Mouse (Mus musculus) left cerebral cortex, adult 18-20 months (tissue): ENCODE results near the gene Nr1h2. TPM values are rescaled to one million over a fixed set of nuclear protein-coding genes. Genes with fewer than 3 reads are reported as not detected.

Experiments used
- DNase-seq, 2 experiments: peaks; one replicate each; pipeline ENCODE4 v3.0.0; 2021 to 2022; ENCODE audit warnings: low spot score in 2 of 2, mixed read lengths in 1 of 2
- long read RNA-seq, 2 experiments: library from polyadenylated mRNA; stranded (forward); transcript quantifications; one replicate each; pipeline ENCODE4 v2.0.0; 2021
- total RNA-seq, 2 experiments: library from RNA; stranded (reverse); gene quantifications; 2 replicates each; pipeline ENCODE4 v1.2.3; 2021

The Nr1h2 gene
- total RNA-seq = 10 to 100 TPM; 75.2 to 85.6 TPM
- long read RNA-seq, experiment 1, transcript Nr1h2-205 (9 exons, 1,853 nt) = minor isoform, 8 of 143 reads
- long read RNA-seq, experiment 1, transcript Nr1h2-203 (10 exons, 1,988 nt) = minor isoform, 19 of 143 reads
- long read RNA-seq, experiment 1, transcript Nr1h2-202 (10 exons, 1,948 nt) = minor isoform, 5 of 143 reads
- long read RNA-seq, experiment 1, transcript Nr1h2-201 (10 exons, 1,999 nt) = major isoform, 35 of 143 reads
- long read RNA-seq, experiment 1, partial matches to known transcripts = 23 of 143 reads
- long read RNA-seq, experiment 1, other reads (novel, unspliced or antisense) = 52 of 143 reads
- long read RNA-seq, experiment 2, transcript Nr1h2-201 (10 exons, 1,999 nt) = major isoform, 20 of 80 reads
- long read RNA-seq, experiment 2, transcript Nr1h2-203 (10 exons, 1,988 nt) = minor isoform, 16 of 80 reads
- long read RNA-seq, experiment 2, partial matches to known transcripts = 13 of 80 reads
- long read RNA-seq, experiment 2, other reads (novel, unspliced or antisense) = 24 of 80 reads

GRCm38 (mm10) chr7:44553826-44554225 lies at the start of gene Nr1h2:
TSS of gene Nr1h2 (minus strand) at chr7:44553951.
- DNase-seq = peak; percentile 98

DNA sequence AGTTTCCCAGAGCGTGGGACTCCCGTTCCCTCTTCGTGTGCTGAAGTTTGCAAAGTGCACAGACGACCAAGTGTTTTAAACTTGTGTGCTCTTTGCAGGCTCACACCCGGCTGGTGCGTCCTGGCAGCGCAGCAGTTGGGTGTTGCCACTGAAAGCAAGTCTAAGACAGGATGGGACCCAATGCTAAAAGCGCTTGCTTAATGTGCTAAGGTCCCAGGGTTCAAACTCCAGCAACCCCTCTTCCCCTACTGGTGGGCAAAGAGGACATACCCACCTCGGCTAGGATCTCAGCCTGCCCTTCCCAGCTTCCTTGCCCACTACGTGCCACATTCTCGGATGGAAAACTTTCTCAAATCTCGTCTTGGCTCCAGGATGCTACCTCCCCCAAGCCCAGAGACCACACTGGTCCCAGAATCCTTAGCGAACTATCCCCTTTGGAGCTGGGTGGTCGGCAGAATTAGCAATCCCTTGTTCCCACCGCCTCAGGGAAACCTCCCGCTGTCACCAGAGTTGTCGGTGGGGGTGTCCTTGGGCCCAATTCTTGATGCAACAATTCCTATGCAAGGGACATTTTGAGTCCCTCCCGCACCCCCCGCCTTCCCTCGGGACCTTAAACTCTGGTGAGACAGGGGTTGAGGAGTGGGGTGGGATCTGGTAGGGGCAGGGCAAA lies 49.6 kb upstream of the Nr1h2 start:
- DNase-seq = no peak

DNA sequence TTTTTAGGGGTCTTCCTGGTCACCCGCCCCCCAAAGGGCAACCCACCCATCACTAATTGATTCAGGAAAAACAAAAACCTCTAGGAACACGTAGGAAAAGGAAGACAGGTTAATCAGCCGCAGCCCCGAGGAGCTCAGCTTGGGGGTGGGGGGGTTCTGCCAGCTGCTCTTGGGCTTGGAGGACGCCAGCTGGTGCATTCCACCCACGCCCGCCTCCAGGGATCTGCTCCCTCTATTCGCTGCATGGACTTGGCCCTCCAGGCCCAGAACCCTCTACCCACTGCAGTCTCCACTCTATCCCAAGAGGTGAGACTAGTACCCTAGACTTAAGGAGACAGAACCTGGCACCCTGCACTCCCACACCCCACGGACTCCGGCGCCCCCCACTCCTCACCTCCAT lies 48.7 kb upstream of the Nr1h2 start:
- DNase-seq = peak; percentile 85 to 91

DNA sequence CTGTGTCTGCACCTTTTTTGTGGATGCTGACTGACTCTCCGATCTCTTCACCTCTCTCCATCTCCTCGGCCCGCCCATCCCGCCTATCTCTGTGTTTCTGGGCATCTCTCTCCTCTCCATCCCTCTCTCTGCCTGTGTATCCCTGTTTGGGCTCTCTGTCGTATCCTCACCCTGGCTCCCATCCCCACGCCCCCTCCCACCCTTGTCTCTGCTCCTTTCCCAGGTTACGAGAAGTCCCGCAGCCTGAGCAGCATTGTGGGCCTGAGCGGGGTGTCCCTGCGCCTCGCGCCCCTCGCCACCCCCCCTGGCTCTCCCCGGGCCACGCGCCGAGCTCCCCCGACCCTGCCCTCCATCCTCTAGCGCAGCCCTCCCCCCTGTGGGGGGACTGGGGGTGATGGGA lies 47.9 kb upstream of the Nr1h2 start:
- DNase-seq = no peak

DNA sequence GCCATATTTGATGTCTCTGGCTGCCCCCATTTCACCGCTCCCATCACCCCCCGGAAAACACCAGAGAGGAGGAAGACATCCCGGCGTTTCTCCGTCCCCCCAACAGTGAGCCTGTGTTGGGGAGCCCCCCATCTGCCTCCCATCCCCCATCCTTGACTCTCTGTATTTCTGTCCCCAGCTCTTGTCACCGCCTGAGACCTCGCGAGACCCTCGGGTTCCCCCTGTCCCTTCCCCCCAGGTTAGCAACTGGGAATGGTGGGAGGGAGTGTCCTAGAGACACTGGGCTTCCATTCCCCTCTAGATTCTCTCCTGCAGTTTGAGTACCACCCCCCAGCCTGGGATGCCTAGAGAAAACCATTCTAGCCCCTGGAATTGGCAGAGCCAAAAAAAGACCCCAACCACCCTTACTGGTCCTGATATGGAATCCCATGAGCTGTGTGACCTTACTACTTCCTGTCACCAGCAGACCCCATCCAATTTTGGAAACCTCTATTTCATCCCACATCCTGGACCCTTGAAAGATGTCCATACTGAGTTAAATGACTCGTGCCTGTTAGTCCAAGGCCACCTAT lies 47.0 kb upstream of the Nr1h2 start:
- no peak for DNase-seq

- DNase-seq = no peak
Observed at GRCm38 (mm10) chr7:44598336-44598735, 44.6 kb upstream of the Nr1h2 start.

- DNase-seq = no peak
Observed at GRCm38 (mm10) chr7:44597666-44598065, 43.9 kb upstream of the Nr1h2 start.

- DNase-seq = no peak
Observed at GRCm38 (mm10) chr7:44596996-44597538, 43.3 kb upstream of the Nr1h2 start.

DNA sequence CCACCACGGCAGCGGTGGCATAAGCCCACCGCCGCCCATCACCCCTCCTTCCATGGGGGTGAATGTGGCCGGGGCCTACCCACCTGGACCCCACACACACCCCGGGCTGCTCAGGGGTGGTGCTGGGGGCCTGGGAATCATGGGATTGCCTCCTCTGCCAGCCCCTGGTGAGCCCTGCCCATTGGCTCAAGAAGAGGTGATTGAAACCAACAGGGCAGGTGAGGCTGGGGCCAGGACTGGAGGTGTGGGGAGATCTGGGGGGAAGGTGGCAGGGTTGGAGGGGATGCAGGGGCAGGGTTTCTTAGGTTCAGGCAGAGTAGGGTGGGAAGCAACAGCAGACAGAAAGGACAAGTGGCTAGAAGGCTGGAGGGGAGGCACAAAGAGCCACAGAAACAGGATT lies 42.3 kb upstream of the Nr1h2 start:
- DNase-seq = no peak

DNA sequence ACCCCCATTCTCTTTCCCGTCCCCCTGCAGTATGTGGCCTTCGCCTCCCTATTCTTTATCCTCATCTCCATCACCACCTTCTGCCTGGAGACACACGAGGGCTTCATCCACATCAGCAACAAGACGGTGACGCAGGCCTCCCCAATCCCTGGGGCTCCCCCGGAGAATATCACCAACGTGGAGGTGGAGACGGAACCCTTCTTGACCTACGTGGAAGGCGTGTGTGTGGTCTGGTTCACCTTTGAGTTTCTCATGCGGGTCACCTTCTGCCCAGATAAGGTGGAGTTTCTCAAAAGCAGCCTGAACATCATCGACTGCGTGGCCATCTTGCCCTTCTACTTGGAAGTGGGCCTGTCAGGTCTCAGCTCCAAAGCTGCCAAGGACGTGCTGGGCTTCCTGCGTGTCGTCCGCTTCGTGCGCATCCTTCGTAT lies 41.4 kb upstream of the Nr1h2 start:
- DNase-seq = no peak

GRCm38 (mm10) chr7:44594291-44594690 lies 40.5 kb upstream of the Nr1h2 start:
- DNase-seq = peak in 1 of 2 experiments; percentile 51

DNA sequence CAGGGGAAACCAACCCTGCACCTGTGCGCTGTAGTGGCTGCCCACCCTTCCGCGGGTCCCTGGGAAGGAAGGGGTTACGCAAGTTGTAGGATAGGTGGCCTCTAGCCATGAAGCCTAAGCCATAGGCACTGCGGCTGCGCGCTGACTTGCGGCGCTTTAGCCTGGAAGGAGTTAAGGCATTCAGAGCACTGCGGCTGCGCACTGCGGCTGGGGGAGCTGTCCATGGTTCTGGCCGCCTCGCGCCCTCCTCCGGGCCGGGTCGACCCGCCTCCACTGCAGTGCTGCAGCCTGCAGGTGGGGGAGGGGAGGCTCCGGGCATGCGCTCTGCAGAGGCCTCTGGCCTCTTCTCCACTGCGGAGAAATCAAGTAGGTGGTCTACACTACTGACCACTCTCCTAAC lies 40.0 kb upstream of the Nr1h2 start:
- peak; percentile 87 to 91 for DNase-seq

GRCm38 (mm10) chr7:44593051-44593450 lies 39.3 kb upstream of the Nr1h2 start:
- no peak for DNase-seq

DNA sequence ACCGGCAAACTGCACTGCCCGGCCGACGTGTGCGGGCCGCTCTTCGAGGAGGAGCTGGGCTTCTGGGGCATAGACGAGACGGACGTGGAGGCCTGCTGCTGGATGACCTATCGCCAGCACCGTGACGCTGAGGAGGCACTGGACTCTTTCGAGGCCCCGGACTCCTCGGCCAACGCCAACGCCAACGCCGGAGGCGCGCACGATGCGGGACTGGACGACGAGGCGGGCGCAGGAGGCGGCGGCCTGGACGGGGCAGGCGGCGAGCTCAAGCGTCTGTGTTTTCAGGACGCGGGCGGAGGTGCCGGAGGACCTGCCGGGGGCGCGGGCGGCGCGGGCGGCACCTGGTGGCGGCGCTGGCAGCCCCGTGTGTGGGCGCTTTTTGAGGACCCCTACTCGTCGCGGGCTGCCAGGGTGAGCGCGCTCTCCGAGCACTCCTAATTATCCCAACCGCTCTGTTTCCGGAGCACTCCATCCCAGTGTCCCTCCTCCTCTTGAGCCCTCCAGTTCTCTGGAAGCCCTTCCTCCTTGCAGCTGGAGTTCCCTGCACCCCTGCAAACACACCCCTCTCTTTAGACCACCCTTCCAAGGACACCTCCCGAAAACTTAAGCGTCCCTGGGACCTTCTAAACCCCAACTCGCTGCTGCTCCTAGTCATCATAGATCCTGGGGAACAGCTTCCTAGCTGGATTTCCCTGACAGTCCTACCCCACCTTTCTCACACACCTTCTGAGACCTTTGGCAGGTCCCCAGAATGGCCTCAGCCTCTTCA lies 37.8 kb upstream of the Nr1h2 start:
- peak in 1 of 2 experiments; percentile 43 for DNase-seq

GRCm38 (mm10) chr7:44590402-44591347 lies 36.9 kb upstream of the Nr1h2 start, which contains the start of gene Kcnc3:
TSS of gene Kcnc3 (plus strand) at chr7:44590664.
- peak; percentile 84 to 93 for DNase-seq

DNA sequence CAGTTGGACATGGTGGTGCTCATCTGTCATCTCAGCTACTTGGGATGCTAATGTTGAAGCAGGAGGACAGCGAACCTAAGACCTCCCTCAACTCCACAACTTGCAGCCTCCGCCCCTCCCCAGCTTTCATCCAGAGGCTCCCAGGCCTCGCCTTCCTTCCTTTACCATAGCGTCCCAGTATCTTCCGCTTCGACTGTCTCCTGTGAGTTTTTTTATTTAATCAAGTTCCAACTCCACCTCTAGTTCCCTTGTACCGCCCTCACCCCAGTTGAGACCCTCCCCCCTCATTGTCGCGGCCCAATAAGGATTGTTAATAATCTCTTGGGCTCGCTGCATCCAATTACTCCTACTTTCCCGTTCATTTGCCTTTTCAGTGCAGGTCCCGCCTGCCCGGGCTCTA lies 36.2 kb upstream of the Nr1h2 start:
- DNase-seq = no peak

GRCm38 (mm10) chr7:44589149-44589548 lies 35.4 kb upstream of the Nr1h2 start:
- DNase-seq = peak; percentile 67 to 86

GRCm38 (mm10) chr7:44588338-44588737 lies 34.6 kb upstream of the Nr1h2 start:
- DNase-seq = no peak

DNA sequence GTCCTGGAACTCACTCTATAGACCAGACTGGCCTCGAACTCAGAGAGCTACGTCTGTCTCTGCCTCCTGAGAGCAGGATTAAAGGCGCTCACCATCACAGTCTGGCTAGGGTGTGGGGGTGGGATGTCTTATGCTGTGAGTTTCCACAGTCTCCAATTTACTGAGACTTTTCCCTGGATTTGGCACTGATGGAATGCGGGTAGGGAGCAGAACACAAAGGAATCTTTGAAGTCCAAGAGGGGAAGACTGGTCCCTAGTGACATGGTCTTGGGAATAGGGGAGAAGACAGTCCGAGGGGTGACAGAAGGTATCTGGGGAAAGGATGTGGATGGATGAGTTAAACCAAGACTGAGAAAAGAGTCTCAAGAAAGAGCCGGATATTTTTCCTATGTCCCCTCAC lies 33.9 kb upstream of the Nr1h2 start:
- no peak for DNase-seq

GRCm38 (mm10) chr7:44586930-44587329 lies 33.2 kb upstream of the Nr1h2 start:
- DNase-seq = peak; percentile 77 to 82
